Mouse (Mus musculus) colon, adult 2 months (tissue): ENCODE measurements around the gene Prickle4. TPM values are rescaled to one million over a fixed set of nuclear protein-coding genes. Genes with fewer than 3 reads are reported as not detected.

Experiments
- polyA plus RNA-seq: library from polyadenylated mRNA; depleted of rRNA; stranded (reverse); fragments of >200 nt; gene quantifications from 2 replicates; pipeline ENCODE4 v1.2.3, GENCODE M21; 2012; rRNA removed

Gene Prickle4
- 2.8 and 3.4 TPM in 2 replicates for polyA plus RNA-seq

GRCm38 (mm10) chr17:47694503-47695336 lies at the start of gene Prickle4:
Prickle4 (minus strand) TSS chr17:47694736.

GRCm38 (mm10) chr17:47736856-47737255 lies 42.3 kb upstream of the Prickle4 start, which contains the start of gene Tfeb:
Tfeb (plus strand) TSS chr17:47737030.

GRCm38 (mm10) chr17:47726566-47726965 lies 32.0 kb upstream of the Prickle4 start, which contains the start of gene Pgc:
Pgc (plus strand) TSS chr17:47726842.

GRCm38 (mm10) chr17:47694442-47694502 lies 264 bp downstream of the Prickle4 start, which contains the start of gene Gm21981:
Gm21981 (minus strand) TSS chr17:47694455.

GRCm38 (mm10) chr17:47688608-47689575 lies 5.6 kb downstream of the Prickle4 start, which contains the start of gene Frs3:
Frs3 (plus strand) TSS chr17:47689030.

GRCm38 (mm10) chr17:47688344-47688607 lies 6.3 kb downstream of the Prickle4 start, which contains the start of gene Tomm6:
Tomm6 (minus strand) TSS chr17:47688386.

Other genes with a start within 250 kb of the Prickle4 start
- 15.2 and 17.2 TPM in 2 replicates for gene Taf8, start 192.4 kb downstream of the Prickle4 start, polyA plus RNA-seq
- gene Ccnd3, start 189.7 kb downstream of the Prickle4 start, polyA plus RNA-seq: 124 and 129 TPM in 2 replicates
- 8.1 and 8.4 TPM in 2 replicates for gene Bysl, start 83.2 kb downstream of the Prickle4 start, polyA plus RNA-seq
- 16.6 and 19.9 TPM in 2 replicates for gene Med20, start 83.2 kb downstream of the Prickle4 start, polyA plus RNA-seq
- 0.73 and 0.74 TPM in 2 replicates for gene Gm20517, start 83.1 kb downstream of the Prickle4 start, polyA plus RNA-seq
- 8.9 and 11.0 TPM in 2 replicates for gene Usp49, start 64.0 kb downstream of the Prickle4 start, polyA plus RNA-seq
- gene Tomm6, start 6.3 kb downstream of the Prickle4 start, polyA plus RNA-seq: 75.5 and 81.0 TPM in 2 replicates
- 13.0 and 15.1 TPM in 2 replicates for gene Frs3, start 5.7 kb downstream of the Prickle4 start, polyA plus RNA-seq
- gene Gm21981, start 281 bp downstream of the Prickle4 start, polyA plus RNA-seq: 0.90 and 1.1 TPM in 2 replicates
- gene Pgc, start 32.1 kb upstream of the Prickle4 start, polyA plus RNA-seq: 0.43 and 0.95 TPM in 2 replicates
- 50.1 and 54.3 TPM in 2 replicates for gene Tfeb, start 42.3 kb upstream of the Prickle4 start, polyA plus RNA-seq
- gene Mdfi, start 140.0 kb upstream of the Prickle4 start, polyA plus RNA-seq: 15.9 and 20.7 TPM in 2 replicates
- gene Foxp4, start 229.9 kb upstream of the Prickle4 start, polyA plus RNA-seq: 151 and 163 TPM in 2 replicates